Mouse (Mus musculus): ENCODE data around the gene Prpf40a. TPM values are rescaled to one million over a fixed set of nuclear protein-coding genes. Genes with fewer than 3 reads are reported as not detected.

Prpf40a gene
- polyA plus RNA-seq, 1 experiment from 2014 or later = 76.6 TPM

- Histone ChIP-seq H3K27ac (ENCODE audit: low read length) (peak overlapping the region; percentile 98), H3K4me3 (ENCODE audit: low read depth, low read length) (peak overlapping the region; percentile 58), H3K4me1 (ENCODE audit: control insufficient read depth, insufficient read depth, low read length) (peaks cover 24% of the 10 kb centered on the region), H3K36me3 (ENCODE audit: control insufficient read depth, insufficient read depth, low read length) (peaks cover 7% of the 10 kb centered on the region), H3K9me3 (replicated peaks; ENCODE audit: control insufficient read depth, low read length, poor library complexity, severe bottlenecking) (no peaks in the 10 kb centered on the region), H3K4me2 (ENCODE audit: low read length) (peak overlapping the region; percentile 71), H3K9ac (ENCODE audit: low read depth, low read length) (peak overlapping the region; percentile 79), H3K27me3 (ENCODE audit: control insufficient read depth, insufficient read depth, low read depth, low read length) (no peaks in the 10 kb centered on the region)
- no peak; the same call in 1 of the 2 replicates for ATAC-seq
- WGBS = under 1% methylated on average over 19 of the region's 20 CpGs
Measured at GRCm38 (mm10) chr2:53192386-53192785, 1.3 kb upstream of the Prpf40a start.

DNA sequence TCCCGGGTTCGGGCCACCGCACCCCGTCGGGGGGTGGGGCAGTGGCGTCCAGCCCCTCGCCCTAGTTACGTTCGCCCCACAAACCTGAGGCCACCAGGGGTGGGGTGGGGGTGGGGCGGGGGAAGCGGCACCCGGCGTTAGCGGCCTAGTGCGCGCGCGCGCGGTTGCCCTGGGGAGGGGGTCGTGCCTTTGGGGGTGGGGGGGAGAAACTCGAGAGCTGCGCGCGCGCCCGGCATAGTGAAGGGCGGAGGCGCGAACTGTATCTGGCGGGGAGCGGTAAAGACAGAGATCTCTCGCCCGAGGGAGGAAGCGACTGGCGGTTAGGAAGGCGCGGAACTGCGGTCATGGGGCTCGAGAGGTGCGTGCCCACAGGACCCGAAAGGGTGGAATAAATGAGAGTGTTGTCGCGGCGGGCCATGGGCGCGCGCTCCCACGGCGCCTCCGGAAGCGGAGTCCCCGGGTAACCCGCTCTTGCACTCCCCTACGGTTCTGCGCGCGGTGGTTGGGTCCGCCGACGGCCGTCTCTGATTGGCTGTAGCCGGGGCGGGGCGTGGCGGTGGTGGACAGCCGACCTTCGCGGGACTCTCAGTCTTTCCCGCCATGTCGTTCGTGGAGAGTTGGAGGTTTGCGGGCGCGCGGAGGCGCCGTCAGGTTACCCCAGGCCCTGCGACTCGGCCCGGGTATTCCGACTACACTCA lies 588 bp upstream of the Prpf40a start, which contains the start of gene Arl6ip6:
Gene Arl6ip6 (plus strand): TSS at position 204 of the 698 bp plus-strand sequence.
- under 1% methylated on average over 73 of the region's 82 CpGs for WGBS
- peak; percentile 94 for ATAC-seq
- peak within 1 kb of the TSS; percentile 71 for H3K4me2 ChIP-seq (ENCODE audit: low read length)
- no peaks in the 10 kb centered on the region for H3K9me3 ChIP-seq (replicated peaks; ENCODE audit: control insufficient read depth, low read length, poor library complexity, severe bottlenecking)
- no peaks in the 10 kb centered on the region for H3K27me3 ChIP-seq (ENCODE audit: control insufficient read depth, insufficient read depth, low read depth, low read length)
- H3K4me1 ChIP-seq (ENCODE audit: control insufficient read depth, insufficient read depth, low read length) = peaks cover 24% of the 10 kb centered on the region
- peak within 1 kb of the TSS; percentile 91 for H3K9ac ChIP-seq (ENCODE audit: low read depth, low read length)
- H3K4me3 ChIP-seq (ENCODE audit: low read depth, low read length) = peak within 1 kb of the TSS; percentile 58
- peaks cover 7% of the 10 kb centered on the region for H3K36me3 ChIP-seq (ENCODE audit: control insufficient read depth, insufficient read depth, low read length)
- H3K27ac ChIP-seq (ENCODE audit: low read length) = peak within 1 kb of the TSS; percentile 98

DNA sequence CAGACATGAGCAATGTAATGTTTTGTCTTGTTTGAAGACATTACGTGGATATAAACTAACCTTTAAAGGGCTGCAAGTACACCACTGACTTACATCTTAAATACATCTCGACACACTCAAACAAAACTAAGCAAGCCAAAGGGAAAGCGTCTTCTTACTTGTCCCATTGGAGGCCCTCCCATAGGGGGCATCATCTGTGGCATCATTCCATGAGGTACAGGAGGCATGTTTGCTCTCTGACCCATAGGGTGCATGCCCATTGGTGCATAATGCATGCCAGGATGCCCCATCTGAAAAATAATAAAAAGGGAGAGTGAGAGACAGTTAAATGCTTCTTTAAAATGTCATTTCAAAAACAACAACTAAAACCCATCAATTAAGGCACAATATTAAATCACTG lies 1.3 kb downstream of the Prpf40a start:
- H3K4me3 ChIP-seq (ENCODE audit: low read depth, low read length) = no peak overlapping the region; the same call in 1 of the 2 replicates
- 69% methylated on average over 3 of the region's 3 CpGs for WGBS
- ATAC-seq = no peak
- peak overlapping the region; percentile 70 for H3K4me2 ChIP-seq (ENCODE audit: low read length)
- H3K9me3 ChIP-seq (replicated peaks; ENCODE audit: control insufficient read depth, low read length, poor library complexity, severe bottlenecking) = no peaks in the 10 kb centered on the region
- H3K27me3 ChIP-seq (ENCODE audit: control insufficient read depth, insufficient read depth, low read depth, low read length) = no peaks in the 10 kb centered on the region
- peaks cover 21% of the 10 kb centered on the region for H3K4me1 ChIP-seq (ENCODE audit: control insufficient read depth, insufficient read depth, low read length)
- H3K27ac ChIP-seq (ENCODE audit: low read length) = no peak overlapping the region
- no peaks in the 10 kb centered on the region for H3K36me3 ChIP-seq (ENCODE audit: control insufficient read depth, insufficient read depth, low read length)
- H3K9ac ChIP-seq (ENCODE audit: low read depth, low read length) = no peak overlapping the region

- no peak overlapping the region for H3K4me3 ChIP-seq (ENCODE audit: low read depth, low read length)
- no peak for ATAC-seq
- no peak overlapping the region for H3K4me2 ChIP-seq (ENCODE audit: low read length)
- H3K27ac ChIP-seq (ENCODE audit: low read length) = no peak overlapping the region
- no peaks in the 10 kb centered on the region for H3K27me3 ChIP-seq (ENCODE audit: control insufficient read depth, insufficient read depth, low read depth, low read length)
- no peaks in the 10 kb centered on the region for H3K36me3 ChIP-seq (ENCODE audit: control insufficient read depth, insufficient read depth, low read length)
- H3K9me3 ChIP-seq (replicated peaks; ENCODE audit: control insufficient read depth, low read length, poor library complexity, severe bottlenecking) = no peaks in the 10 kb centered on the region
- no peaks in the 10 kb centered on the region for H3K4me1 ChIP-seq (ENCODE audit: control insufficient read depth, insufficient read depth, low read length)
- H3K9ac ChIP-seq (ENCODE audit: low read depth, low read length) = no peak overlapping the region
Measured at GRCm38 (mm10) chr2:53179876-53180275, 11.2 kb downstream of the Prpf40a start.

DNA sequence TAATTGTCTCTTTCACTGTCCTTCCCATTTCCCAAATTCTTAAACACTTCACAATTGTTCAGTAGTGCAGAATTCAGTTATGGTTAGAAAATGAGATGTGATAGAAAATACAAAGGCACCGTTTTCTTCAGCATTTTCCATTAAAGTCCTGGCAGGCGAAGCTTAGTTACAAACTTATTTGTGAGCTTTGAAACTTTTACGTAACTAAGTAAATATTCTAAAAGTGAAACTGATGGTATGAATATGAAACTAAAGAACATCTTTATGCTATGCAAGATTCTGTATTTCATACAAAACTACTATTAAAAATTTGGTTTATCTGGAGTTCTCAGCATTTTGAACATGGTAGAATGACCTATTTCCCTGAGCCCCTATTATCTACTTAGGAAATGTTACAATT lies 12.1 kb downstream of the Prpf40a start:
- WGBS = 81% methylated on average over 3 of the region's 3 CpGs
- Histone ChIP-seq H3K36me3 (ENCODE audit: control insufficient read depth, insufficient read depth, low read length) (peaks cover 5% of the 10 kb centered on the region), H3K27me3 (ENCODE audit: control insufficient read depth, insufficient read depth, low read depth, low read length) (no peaks in the 10 kb centered on the region), H3K4me3 (ENCODE audit: low read depth, low read length) (no peak overlapping the region), H3K4me1 (ENCODE audit: control insufficient read depth, insufficient read depth, low read length) (no peaks in the 10 kb centered on the region), H3K9me3 (replicated peaks; ENCODE audit: control insufficient read depth, low read length, poor library complexity, severe bottlenecking) (no peaks in the 10 kb centered on the region), H3K9ac (ENCODE audit: low read depth, low read length) (no peak overlapping the region), H3K4me2 (ENCODE audit: low read length) (no peak overlapping the region), H3K27ac (ENCODE audit: low read length) (no peak overlapping the region)
- ATAC-seq = no peak

- Histone ChIP-seq H3K4me2 (ENCODE audit: low read length) (no peak overlapping the region), H3K9me3 (replicated peaks; ENCODE audit: control insufficient read depth, low read length, poor library complexity, severe bottlenecking) (no peaks in the 10 kb centered on the region), H3K27ac (ENCODE audit: low read length) (no peak overlapping the region), H3K4me1 (ENCODE audit: control insufficient read depth, insufficient read depth, low read length) (no peaks in the 10 kb centered on the region), H3K9ac (ENCODE audit: low read depth, low read length) (no peak overlapping the region), H3K4me3 (ENCODE audit: low read depth, low read length) (no peak overlapping the region), H3K27me3 (ENCODE audit: control insufficient read depth, insufficient read depth, low read depth, low read length) (no peaks in the 10 kb centered on the region), H3K36me3 (ENCODE audit: control insufficient read depth, insufficient read depth, low read length) (peaks cover 5% of the 10 kb centered on the region)
- no peak for ATAC-seq
Measured at GRCm38 (mm10) chr2:53173966-53174365, 17.1 kb downstream of the Prpf40a start.

GRCm38 (mm10) chr2:53146852-53147251 lies 44.2 kb downstream of the Prpf40a start:
- no peak for ATAC-seq
- H3K36me3 ChIP-seq (ENCODE audit: control insufficient read depth, insufficient read depth, low read length) = peaks cover 13% of the 10 kb centered on the region

DNA sequence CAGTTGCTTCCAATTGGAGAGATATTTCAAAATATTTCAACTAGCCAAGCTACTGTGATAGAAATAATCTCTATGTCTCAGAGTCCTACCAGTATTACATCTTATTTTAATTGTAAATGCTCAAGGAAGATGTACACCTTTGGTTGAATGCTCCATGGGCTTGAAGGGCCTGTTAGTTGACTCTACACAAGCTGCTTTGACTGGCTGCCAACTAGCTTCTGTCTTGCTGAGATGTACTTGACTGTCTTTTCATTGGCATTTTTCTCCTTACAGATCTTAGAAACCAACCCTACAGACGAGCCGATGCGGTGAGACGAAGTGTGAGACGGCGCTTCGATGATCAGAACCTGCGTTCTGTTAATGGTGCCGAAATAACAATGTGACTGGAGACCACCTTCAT lies 59.5 kb downstream of the Prpf40a start:
- H3K4me2 ChIP-seq (ENCODE audit: low read length) = no peak overlapping the region
- H3K27me3 ChIP-seq (ENCODE audit: control insufficient read depth, insufficient read depth, low read depth, low read length) = no peaks in the 10 kb centered on the region
- no peaks in the 10 kb centered on the region for H3K4me1 ChIP-seq (ENCODE audit: control insufficient read depth, insufficient read depth, low read length)
- peaks cover 8% of the 10 kb centered on the region; the same call in 1 of the 2 replicates for H3K36me3 ChIP-seq (ENCODE audit: control insufficient read depth, insufficient read depth, low read length)
- H3K9ac ChIP-seq (ENCODE audit: low read depth, low read length) = no peak overlapping the region
- ATAC-seq = no peak
- H3K9me3 ChIP-seq (replicated peaks; ENCODE audit: control insufficient read depth, low read length, poor library complexity, severe bottlenecking) = no peaks in the 10 kb centered on the region
- no peak overlapping the region for H3K4me3 ChIP-seq (ENCODE audit: low read depth, low read length)
- 95% methylated on average over 9 of the region's 9 CpGs for WGBS
- H3K27ac ChIP-seq (ENCODE audit: low read length) = no peak overlapping the region

More at GRCm38 (mm10) chr2:53146852-53147251, 44.2 kb downstream of the Prpf40a start:
- Histone ChIP-seq H3K4me3 (ENCODE audit: low read depth, low read length) (no peak overlapping the region), H3K9me3 (replicated peaks; ENCODE audit: control insufficient read depth, low read length, poor library complexity, severe bottlenecking) (no peaks in the 10 kb centered on the region), H3K4me1 (ENCODE audit: control insufficient read depth, insufficient read depth, low read length) (no peaks in the 10 kb centered on the region), H3K27me3 (ENCODE audit: control insufficient read depth, insufficient read depth, low read depth, low read length) (no peaks in the 10 kb centered on the region), H3K4me2 (ENCODE audit: low read length) (no peak overlapping the region), H3K27ac (ENCODE audit: low read length) (no peak overlapping the region), H3K9ac (ENCODE audit: low read depth, low read length) (no peak overlapping the region)

DNA sequence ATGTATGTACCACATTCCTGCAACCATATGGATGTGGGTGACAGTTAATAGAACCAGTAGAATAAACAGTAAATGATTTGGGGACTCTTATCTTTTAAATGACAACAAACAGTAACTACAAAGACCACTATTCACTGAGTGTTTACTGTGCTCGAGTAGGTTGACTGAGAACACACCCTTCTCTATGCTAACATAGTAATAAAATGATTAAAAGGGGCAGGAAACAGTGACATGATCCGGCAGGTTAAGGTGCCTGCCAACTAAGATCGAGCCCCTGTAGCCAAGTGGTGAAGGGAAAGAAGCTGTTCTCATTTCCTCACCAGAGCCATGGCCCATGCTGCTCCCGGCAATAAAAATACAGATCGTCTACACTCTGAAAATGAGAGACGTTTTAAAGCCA lies 62.0 kb downstream of the Prpf40a start:
- WGBS = 91% methylated on average over 6 of the region's 6 CpGs
- no peak for ATAC-seq
- no peak overlapping the region for H3K9ac ChIP-seq (ENCODE audit: low read depth, low read length)
- peaks cover 12% of the 10 kb centered on the region; the same call in 1 of the 2 replicates for H3K36me3 ChIP-seq (ENCODE audit: control insufficient read depth, insufficient read depth, low read length)
- H3K9me3 ChIP-seq (replicated peaks; ENCODE audit: control insufficient read depth, low read length, poor library complexity, severe bottlenecking) = no peaks in the 10 kb centered on the region; the same call in 1 of the 2 replicates
- no peak overlapping the region for H3K27ac ChIP-seq (ENCODE audit: low read length)
- no peak overlapping the region for H3K4me3 ChIP-seq (ENCODE audit: low read depth, low read length)
- H3K4me1 ChIP-seq (ENCODE audit: control insufficient read depth, insufficient read depth, low read length) = no peaks in the 10 kb centered on the region
- H3K27me3 ChIP-seq (ENCODE audit: control insufficient read depth, insufficient read depth, low read depth, low read length) = no peaks in the 10 kb centered on the region
- no peak overlapping the region for H3K4me2 ChIP-seq (ENCODE audit: low read length)
